Mouse (Mus musculus) intestine, postnatal 0 days (tissue): Measurements from ENCODE around the gene Crocc2. TPM values are rescaled to one million over a fixed set of nuclear protein-coding genes. Genes with fewer than 3 reads are reported as not detected.

Experiments
- ATAC-seq: fragments of 200-750 bp; cut with Nextera tagmentation; 2 replicates; pipeline ENCODE4 v1.8.0; 2017; ENCODE audit warnings: mild to moderate bottlenecking, moderate TSS enrichment, moderate library complexity
- H3K27ac ChIP-seq: fragments of 300-500 bp; sonication (generic); 2 replicates; pipeline ENCODE4 v1.5.1; 2014; ENCODE audit warnings: mild to moderate bottlenecking, low read depth, low read length, moderate library complexity
- H3K27me3 ChIP-seq: fragments of 300-500 bp; sonication (generic); replicated peaks from 2 replicates; pipeline ENCODE4 v1.6.1; 2014; ENCODE audit warnings: low read length, mixed read lengths; ENCODE audit not compliant: control insufficient read depth, insufficient read depth
- H3K36me3 ChIP-seq: fragments of 300-500 bp; sonication (generic); 2 replicates; pipeline ENCODE4 v1.6.1; 2014; ENCODE audit warnings: mild to moderate bottlenecking, moderate library complexity; ENCODE audit not compliant: control insufficient read depth, insufficient read depth
- H3K4me1 ChIP-seq: fragments of 300-500 bp; sonication (generic); replicated peaks from 2 replicates; pipeline ENCODE4 v1.6.1; 2014; ENCODE audit warnings: antibody characterized with exemption, low read length, mixed read lengths; ENCODE audit not compliant: control insufficient read depth, insufficient read depth
- H3K4me2 ChIP-seq: fragments of 300-500 bp; sonication (generic); replicated peaks from 2 replicates; pipeline ENCODE4 v1.6.1; 2014; ENCODE audit warnings: low read depth, mild to moderate bottlenecking, moderate library complexity
- H3K4me3 ChIP-seq: fragments of 300-500 bp; sonication (generic); 2 replicates; pipeline ENCODE4 v1.5.1; 2014; ENCODE audit warnings: low read depth, low read length
- H3K9ac ChIP-seq: fragments of 300-500 bp; sonication (generic); 2 replicates; pipeline ENCODE4 v1.6.1; 2014; ENCODE audit warnings: mild to moderate bottlenecking, low read depth, low read length
- H3K9me3 ChIP-seq: fragments of 300-500 bp; sonication (generic); 2 replicates; pipeline ENCODE4 v1.6.1; 2016; ENCODE audit warnings: mixed run types; ENCODE audit not compliant: control insufficient read depth
- CTCF ChIP-seq: sonication (generic); IDR thresholded peaks from 2 replicates; pipeline ENCODE4 v1.5.1; 2016; ENCODE audit warnings: low read depth, mild to moderate bottlenecking, control low read depth, antibody characterized with exemption, moderate library complexity
- WGBS: fragments of 180-500 bp; shearing (Covaris S2); extraction: QIAGEN DNeasy Blood & Tissue Kit; methylation state at CpG from one replicate; pipeline ENCODE4 v1.1.7; 2014; 5-methylcytosine and 5-hydroxymethylcytosine counted together
- polyA plus RNA-seq: library from polyadenylated mRNA; unstranded; fragments of >200 nt; fragmentation: Nextera tagmentation; extraction: Ambion mirVana; gene quantifications from 2 replicates; pipeline ENCODE4 v1.2.1, GENCODE M21; 2015

Crocc2 gene
- polyA plus RNA-seq, 1 experiment from 2014 or later: 0.04 TPM

DNA sequence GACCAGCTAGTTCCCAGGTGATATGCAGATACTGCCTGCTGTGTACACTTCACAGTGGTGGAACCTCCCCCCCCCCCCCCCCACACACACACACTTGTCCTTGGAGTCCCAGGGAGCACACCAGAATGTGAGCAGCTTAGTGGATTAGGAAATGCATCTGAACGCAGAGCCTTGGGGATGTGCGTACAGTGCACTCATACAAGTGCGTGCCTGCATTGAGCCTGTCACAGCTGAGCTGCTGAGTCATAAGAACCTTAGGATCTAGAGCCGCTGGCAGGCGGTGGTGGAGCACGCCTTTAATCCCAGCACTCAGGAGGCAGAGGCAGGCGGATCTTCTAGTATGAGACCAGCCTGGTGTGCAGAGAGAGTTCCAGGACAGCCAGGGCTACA is 59.4 kb downstream of the Crocc2 start:
- Histone ChIP-seq H3K4me3 (no peak overlapping the region), H3K9ac (no peak overlapping the region), H3K4me2 (no peak overlapping the region), H3K27me3 (peaks cover 3% of the 10 kb centered on the region; the same call in 1 of the 2 replicates), H3K9me3 (no peaks in the 10 kb centered on the region), H3K27ac (no peak overlapping the region), H3K36me3 (no peaks in the 10 kb centered on the region), H3K4me1 (0 out of 2 replicates have a peak, but pooled peaks cover 7% of the 10 kb centered on the region)
- ATAC-seq: no peak
- TF ChIP-seq CTCF: no peak
- WGBS: 95% methylated on average over 7 of the region's 7 CpGs

GRCm38 (mm10) chr1:93229221-93229620 is 60.7 kb downstream of the Crocc2 start:
- Histone ChIP-seq H3K36me3 (no peaks in the 10 kb centered on the region), H3K9ac (no peak overlapping the region), H3K27me3 (no peaks in the 10 kb centered on the region), H3K4me3 (no peak overlapping the region), H3K27ac (no peak overlapping the region), H3K4me2 (no peak overlapping the region), H3K4me1 (0 out of 2 replicates have a peak, but pooled peaks cover 7% of the 10 kb centered on the region), H3K9me3 (no peaks in the 10 kb centered on the region)
- 76% methylated on average over 6 of the region's 6 CpGs for WGBS
- no peak for TF ChIP-seq CTCF
- ATAC-seq: no peak

- no peak overlapping the region for H3K27ac ChIP-seq
- ATAC-seq: no peak
These were observed 61.1 kb downstream of the Crocc2 start for GRCm38 (mm10) chr1:93229626-93230025.

GRCm38 (mm10) chr1:93235576-93236544 is 67.3 kb downstream of the Crocc2 start, which contains the start of gene Sned1:
Gene Sned1 (plus strand): TSS chr1:93235841.
- Histone ChIP-seq H3K36me3 (no peaks in the 10 kb centered on the region), H3K27ac (no peak within 1 kb of the TSS), H3K9me3 (no peaks in the 10 kb centered on the region), H3K27me3 (peaks cover 12% of the 10 kb centered on the region; the same call in 1 of the 2 replicates), H3K4me1 (peaks cover 5% of the 10 kb centered on the region; the same call in 1 of the 2 replicates), H3K9ac (peak within 1 kb of the TSS; percentile 45; the same call in 1 of the 2 replicates), H3K4me3 (peak within 1 kb of the TSS; percentile 56), H3K4me2 (peak within 1 kb of the TSS; percentile 90)
- under 1% methylated on average over 98 of the region's 100 CpGs for WGBS
- no peak for TF ChIP-seq CTCF
- ATAC-seq: peak; percentile 63

More at GRCm38 (mm10) chr1:93229626-93230025, 61.1 kb downstream of the Crocc2 start:
- 72% methylated on average over 4 of the region's 4 CpGs for WGBS
- H3K9ac ChIP-seq: no peak overlapping the region
- 0 out of 2 replicates have a peak, but pooled peaks cover 7% of the 10 kb centered on the region for H3K4me1 ChIP-seq
- H3K27me3 ChIP-seq: no peaks in the 10 kb centered on the region
- TF ChIP-seq CTCF: no peak
- no peak overlapping the region for H3K4me3 ChIP-seq
- no peaks in the 10 kb centered on the region for H3K9me3 ChIP-seq
- no peaks in the 10 kb centered on the region for H3K36me3 ChIP-seq
- no peak overlapping the region for H3K4me2 ChIP-seq

- peak overlapping the region; percentile 56 for H3K4me3 ChIP-seq
- peak; percentile 12; the same call in 1 of the 2 replicates for ATAC-seq
- H3K27me3 ChIP-seq: peaks cover 12% of the 10 kb centered on the region; the same call in 1 of the 2 replicates
- no peaks in the 10 kb centered on the region for H3K9me3 ChIP-seq
- peaks cover 5% of the 10 kb centered on the region; the same call in 1 of the 2 replicates for H3K4me1 ChIP-seq
- H3K4me2 ChIP-seq: peak overlapping the region; percentile 90
- TF ChIP-seq CTCF: peak; percentile 62
- 20% methylated on average over 3 of the region's 3 CpGs for WGBS
- H3K9ac ChIP-seq: no peak overlapping the region
- no peaks in the 10 kb centered on the region for H3K36me3 ChIP-seq
- H3K27ac ChIP-seq: no peak overlapping the region
These were observed 68.0 kb downstream of the Crocc2 start for GRCm38 (mm10) chr1:93236545-93236924.

DNA sequence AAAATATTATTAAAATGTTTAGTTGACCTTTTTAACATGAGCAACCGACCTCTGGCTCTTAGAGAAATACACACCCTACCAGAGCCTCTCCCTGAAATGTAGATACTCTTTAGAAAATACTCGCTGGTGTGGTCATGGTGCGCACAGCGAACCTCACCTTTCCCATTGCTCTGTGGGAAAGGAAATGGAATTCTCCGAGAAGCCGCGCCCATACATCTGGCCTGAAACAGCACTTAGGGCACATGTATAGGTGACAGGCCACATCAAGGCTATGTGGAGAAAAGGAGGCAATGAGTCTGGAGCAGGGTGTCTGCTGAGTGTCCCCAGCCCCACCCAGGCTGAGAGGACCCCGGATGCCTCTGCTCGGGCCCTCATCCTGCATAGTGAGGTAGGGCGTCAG is 69.2 kb downstream of the Crocc2 start:
- no peak overlapping the region for H3K4me3 ChIP-seq
- ATAC-seq: no peak
- H3K4me1 ChIP-seq: peaks cover 5% of the 10 kb centered on the region; the same call in 1 of the 2 replicates
- H3K9ac ChIP-seq: no peak overlapping the region
- 85% methylated on average over 10 of the region's 10 CpGs for WGBS
- peaks cover 12% of the 10 kb centered on the region; the same call in 1 of the 2 replicates for H3K27me3 ChIP-seq
- no peak overlapping the region for H3K27ac ChIP-seq
- H3K4me2 ChIP-seq: no peak overlapping the region
- no peak for TF ChIP-seq CTCF
- no peaks in the 10 kb centered on the region for H3K36me3 ChIP-seq
- no peaks in the 10 kb centered on the region for H3K9me3 ChIP-seq
